Mouse (Mus musculus) thymus, adult 2 months (tissue): Measurements from ENCODE around the gene Gm20388. TPM values are rescaled to one million over a fixed set of nuclear protein-coding genes. Genes with fewer than 3 reads are reported as not detected.
A peak's percentile ranks its signal among the peaks of the same experiment; 100 is the strongest.

ENCODE experiments used
- DNase-seq: peaks from one replicate; pipeline ENCODE4 v3.0.0; 2021
- H3K27ac ChIP-seq: fragments of 200-500 bp; 2 replicates; pipeline ENCODE4 v1.5.1; 2012; ENCODE audit warnings: low read length, control low read depth; ENCODE audit not compliant: control insufficient read depth, insufficient read depth
- H3K27me3 ChIP-seq: fragments of 200-500 bp; 2 replicates; pipeline ENCODE4 v1.6.1; 2012; ENCODE audit warnings: mild to moderate bottlenecking, low read length, moderate library complexity, mixed read lengths; ENCODE audit not compliant: control insufficient read depth, insufficient read depth
- H3K36me3 ChIP-seq: fragments of 200-500 bp; 2 replicates; pipeline ENCODE4 v1.6.1; 2012; ENCODE audit warnings: mild to moderate bottlenecking, low read length, moderate library complexity; ENCODE audit not compliant: control insufficient read depth, insufficient read depth
- H3K4me1 ChIP-seq: fragments of 200-500 bp; replicated peaks from 2 replicates; pipeline ENCODE4 v1.6.1; 2012; ENCODE audit warnings: low read length; ENCODE audit not compliant: control insufficient read depth, insufficient read depth
- H3K4me3 ChIP-seq: fragments of 200-500 bp; 2 replicates; pipeline ENCODE4 v1.5.1; 2012; ENCODE audit warnings: mild to moderate bottlenecking, low read length, control low read depth, moderate library complexity; ENCODE audit not compliant: control insufficient read depth, insufficient read depth
- CTCF ChIP-seq: fragments of 200-500 bp; IDR thresholded peaks from 2 replicates; pipeline ENCODE4 v1.5.1; 2012; ENCODE audit warnings: mild to moderate bottlenecking, control low read depth, low read length, moderate library complexity, borderline replicate concordance; ENCODE audit not compliant: control insufficient read depth, poor library complexity, insufficient read depth; ENCODE audit errors: extremely low read depth
- POLR2A ChIP-seq: fragments of 200-500 bp; IDR thresholded peaks from 2 replicates; pipeline ENCODE4 v1.6.1; 2012; ENCODE audit warnings: mild to moderate bottlenecking, low read length, control low read depth, moderate library complexity; ENCODE audit not compliant: control insufficient read depth, poor library complexity, insufficient read depth; ENCODE audit errors: extremely low read depth
- WGBS: fragments of 180-500 bp; shearing (Covaris S2); methylation state at CpG from one replicate; pipeline ENCODE4 v1.1.7; 2018; 5-methylcytosine and 5-hydroxymethylcytosine counted together
- polyA plus RNA-seq: library from polyadenylated mRNA; depleted of rRNA; stranded (reverse); fragments of >200 nt; gene quantifications from 2 replicates; pipeline ENCODE4 v1.2.3, GENCODE M21; 2012

Gene Gm20388
- polyA plus RNA-seq, 1 experiment = 103 TPM

DNA sequence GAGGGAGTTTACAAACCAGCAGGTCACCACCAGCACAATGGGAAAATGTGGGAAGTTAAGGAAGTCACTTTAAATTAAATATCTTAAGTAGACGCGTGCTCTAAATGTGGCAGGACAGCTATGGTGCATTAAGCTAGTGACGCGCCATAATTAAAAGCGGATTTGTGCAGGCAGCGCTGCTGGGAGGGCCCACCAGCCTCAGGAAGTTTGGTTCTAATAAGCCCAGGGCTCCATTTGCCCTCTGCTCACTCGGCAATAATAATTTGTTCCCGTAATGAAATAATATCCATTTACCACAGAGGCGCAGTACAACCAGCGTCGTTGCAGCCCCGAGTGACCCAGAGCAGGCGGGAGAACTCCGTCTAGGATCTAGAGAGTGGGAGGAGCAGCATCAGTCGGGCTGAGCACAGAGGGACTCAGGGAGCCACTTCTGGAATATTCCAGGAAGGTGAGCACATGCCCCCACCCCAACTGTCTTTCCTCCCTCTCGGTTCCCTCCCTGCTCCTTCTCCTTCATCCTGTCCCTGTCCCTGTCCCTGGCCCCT, 1040.1 kb downstream of the Gm20388 start:
- H3K4me1 ChIP-seq = peaks cover 12% of the 10 kb centered on the region
- peaks cover 10% of the 10 kb centered on the region for H3K27me3 ChIP-seq
- no peaks in the 10 kb centered on the region for H3K36me3 ChIP-seq
- WGBS = 73% methylated on average over 16 of the region's 16 CpGs
- H3K4me3 ChIP-seq = no peak overlapping the region
- H3K27ac ChIP-seq = no peak overlapping the region
- TF ChIP-seq CTCF (no peak), POLR2A (no peak)
- no peak for DNase-seq

GRCm38 (mm10) chr8:120959470-120959891, 1048.8 kb downstream of the Gm20388 start:
- Histone ChIP-seq H3K27me3 (no peaks in the 10 kb centered on the region), H3K36me3 (no peaks in the 10 kb centered on the region), H3K27ac (no peak overlapping the region), H3K4me1 (no peaks in the 10 kb centered on the region), H3K4me3 (no peak overlapping the region)
- WGBS = 77% methylated on average over 8 of the region's 8 CpGs
- no peak for DNase-seq
- no peak for TF ChIP-seq CTCF
- TF ChIP-seq POLR2A = no peak

DNA sequence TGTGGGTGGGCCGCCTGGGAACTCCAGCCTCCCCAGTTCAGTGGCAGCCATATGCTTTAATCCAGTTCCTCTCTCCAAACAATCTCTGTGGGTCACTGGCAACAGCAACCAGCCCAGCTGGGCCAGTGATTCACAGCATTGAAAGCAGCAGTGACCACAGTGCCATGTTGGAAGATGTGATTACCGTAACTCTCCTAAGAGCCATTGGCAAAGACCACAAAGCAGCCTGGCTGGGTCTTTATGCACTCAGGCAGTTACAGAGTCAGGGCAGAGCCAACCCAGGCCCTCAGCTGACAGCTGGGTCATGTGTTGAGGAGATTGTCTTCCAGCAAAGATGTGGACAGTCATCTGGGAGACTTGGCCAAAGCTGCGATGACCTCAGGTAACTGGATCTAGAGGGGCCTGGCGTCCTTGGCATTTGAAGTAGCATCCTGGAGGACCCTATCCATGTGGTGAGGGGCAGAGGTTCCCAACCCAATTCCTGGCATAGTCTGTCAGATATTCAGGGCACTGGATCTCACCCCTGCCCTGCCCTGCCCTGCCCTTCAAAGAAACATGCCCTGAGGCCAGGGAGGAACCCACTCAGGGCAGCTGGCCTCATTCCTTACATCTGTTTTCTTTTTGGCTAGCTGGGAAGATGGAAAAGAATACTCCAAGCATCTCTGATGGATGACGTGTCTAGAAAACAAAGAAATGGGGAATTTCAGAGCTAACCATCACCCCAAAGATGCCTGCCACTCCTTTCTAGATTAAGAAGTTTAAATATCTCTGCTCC, 1052.2 kb downstream of the Gm20388 start:
- no peaks in the 10 kb centered on the region for H3K27me3 ChIP-seq
- no peaks in the 10 kb centered on the region for H3K36me3 ChIP-seq
- H3K4me3 ChIP-seq = no peak overlapping the region
- H3K27ac ChIP-seq = no peak overlapping the region
- TF ChIP-seq CTCF = no peak
- no peak for TF ChIP-seq POLR2A
- 93% methylated on average over 5 of the region's 5 CpGs for WGBS
- DNase-seq = no peak
- H3K4me1 ChIP-seq = no peaks in the 10 kb centered on the region

DNA sequence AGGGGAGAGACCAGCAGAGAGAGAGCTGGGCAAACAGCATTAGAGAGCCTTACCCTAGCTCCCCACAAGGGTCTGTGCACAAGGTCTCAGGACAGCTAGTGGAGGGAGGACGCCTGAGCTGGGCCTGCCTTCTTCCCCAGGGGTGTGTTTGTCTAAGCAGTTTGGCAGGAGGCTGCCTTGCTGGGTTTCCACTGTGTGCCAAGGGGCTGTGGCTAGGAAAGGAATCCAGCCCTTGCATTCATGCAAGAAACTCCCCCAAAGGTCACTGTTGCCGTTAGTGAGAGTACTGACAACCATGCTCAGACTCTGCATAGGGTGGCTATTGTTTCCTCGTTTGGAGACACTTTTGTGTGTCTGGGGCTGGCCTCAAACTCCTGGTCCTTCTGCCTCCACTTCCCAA, 1055.9 kb downstream of the Gm20388 start:
- no peak for TF ChIP-seq CTCF
- TF ChIP-seq POLR2A = no peak
- Histone ChIP-seq H3K27me3 (no peaks in the 10 kb centered on the region; the same call in 1 of the 2 replicates), H3K36me3 (no peaks in the 10 kb centered on the region), H3K4me1 (no peaks in the 10 kb centered on the region), H3K4me3 (no peak overlapping the region), H3K27ac (no peak overlapping the region)
- no peak for DNase-seq
- 83% methylated on average over 3 of the region's 3 CpGs for WGBS

GRCm38 (mm10) chr8:120968308-120968707, 1057.7 kb downstream of the Gm20388 start:
- Histone ChIP-seq H3K4me3 (no peak overlapping the region), H3K36me3 (no peaks in the 10 kb centered on the region), H3K4me1 (0 out of 2 replicates have a peak, but pooled peaks cover 5% of the 10 kb centered on the region), H3K27me3 (peaks cover 5% of the 10 kb centered on the region; the same call in 1 of the 2 replicates), H3K27ac (no peak overlapping the region)
- DNase-seq = no peak
- no peak for TF ChIP-seq POLR2A
- TF ChIP-seq CTCF = no peak
- 69% methylated on average over 6 of the region's 6 CpGs for WGBS

- TF ChIP-seq POLR2A = no peak
- TF ChIP-seq CTCF = peak; percentile 90; the same call in 1 of the 2 replicates
- peak; percentile 80 for DNase-seq
- Histone ChIP-seq H3K4me1 (0 out of 2 replicates have a peak, but pooled peaks cover 5% of the 10 kb centered on the region), H3K27ac (no peak overlapping the region), H3K4me3 (no peak overlapping the region), H3K27me3 (peaks cover 5% of the 10 kb centered on the region; the same call in 1 of the 2 replicates), H3K36me3 (no peaks in the 10 kb centered on the region)
- WGBS = 5% methylated on average over 5 of the region's 5 CpGs
Observed at GRCm38 (mm10) chr8:120970346-120970745, 1059.7 kb downstream of the Gm20388 start.
